Mouse (Mus musculus) intestine, embryonic 14.5 days (tissue): ENCODE measurements around the gene Nrcam. TPM values are rescaled to one million over a fixed set of nuclear protein-coding genes. Genes with fewer than 3 reads are reported as not detected.

Experiments used
- ATAC-seq: fragments of 200-750 bp; cut with Nextera tagmentation; replicated peaks from 2 replicates; pipeline ENCODE4 v1.8.0; 2017; ENCODE audit warnings: low read depth, moderate number of reproducible peaks, moderate TSS enrichment, moderate library complexity; ENCODE audit not compliant: low FRiP score, low TSS enrichment
- DNase-seq: peaks from one replicate; pipeline ENCODE4 v3.0.0-alpha.2; 2018; ENCODE audit warnings: low spot score
- H3K27ac ChIP-seq: fragments of 300-500 bp; sonication (generic); 2 replicates; pipeline ENCODE4 v1.5.1; 2014; ENCODE audit warnings: low read depth, mild to moderate bottlenecking, control low read depth
- H3K27me3 ChIP-seq: fragments of 300-500 bp; sonication (generic); replicated peaks from 2 replicates; pipeline ENCODE4 v1.6.1; 2014; ENCODE audit warnings: low read length, control low read depth; ENCODE audit not compliant: control insufficient read depth, insufficient read depth
- H3K36me3 ChIP-seq: fragments of 300-500 bp; sonication (generic); 2 replicates; pipeline ENCODE4 v1.6.1; 2014; ENCODE audit warnings: low read length, control low read depth; ENCODE audit not compliant: control insufficient read depth, insufficient read depth
- H3K4me1 ChIP-seq: fragments of 300-500 bp; sonication (generic); replicated peaks from 2 replicates; pipeline ENCODE4 v1.6.1; 2014; ENCODE audit warnings: low read length, control low read depth, mixed read lengths; ENCODE audit not compliant: control insufficient read depth, insufficient read depth
- H3K4me2 ChIP-seq: fragments of 300-500 bp; sonication (generic); 2 replicates; pipeline ENCODE4 v1.6.1; 2014; ENCODE audit warnings: low read length
- H3K4me3 ChIP-seq: fragments of 300-500 bp; sonication (generic); 2 replicates; pipeline ENCODE4 v1.5.1; 2014; ENCODE audit warnings: low read depth, low read length, control low read depth, mixed read lengths
- H3K9ac ChIP-seq: fragments of 300-500 bp; sonication (generic); 2 replicates; pipeline ENCODE4 v1.6.1; 2014; ENCODE audit warnings: mild to moderate bottlenecking, low read length
- H3K9me3 ChIP-seq: fragments of 300-500 bp; sonication (generic); 2 replicates; pipeline ENCODE4 v1.6.1; 2016; ENCODE audit warnings: low read length, control low read depth; ENCODE audit not compliant: control insufficient read depth
- WGBS: fragments of 180-500 bp; shearing (Covaris S2); extraction: QIAGEN DNeasy Blood & Tissue Kit; methylation state at CpG from one replicate; pipeline ENCODE4 v1.1.7; 2014; 5-methylcytosine and 5-hydroxymethylcytosine counted together
- polyA plus RNA-seq: library from polyadenylated mRNA; unstranded; fragments of >200 nt; fragmentation: Nextera tagmentation; extraction: Ambion mirVana; gene quantifications from 2 replicates; pipeline ENCODE4 v1.2.1, GENCODE M21; 2014

The Nrcam gene
- polyA plus RNA-seq, 1 experiment from 2014 or later: 5.2 TPM

DNA sequence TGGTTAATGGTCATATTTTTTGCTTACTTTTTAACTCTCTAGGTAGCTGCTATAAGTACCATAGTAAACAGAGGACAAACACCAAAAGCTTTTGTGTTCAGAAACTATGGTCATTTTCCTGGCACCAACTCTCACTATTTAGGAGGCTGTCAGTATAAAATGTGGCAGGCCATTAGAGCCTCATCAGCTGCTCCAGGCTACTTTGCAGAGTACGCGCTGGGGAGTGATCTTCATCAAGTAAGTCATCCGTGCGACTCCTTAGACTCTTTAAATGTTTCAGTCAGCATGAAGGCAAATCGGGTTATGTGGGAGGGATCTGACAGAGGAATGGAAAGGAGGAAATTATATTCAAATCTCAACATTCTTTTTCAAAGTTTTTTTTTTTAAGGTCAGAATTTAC is 23.8 kb upstream of the Nrcam start:
- Histone ChIP-seq H3K9ac (no peak overlapping the region), H3K4me1 (no peaks in the 10 kb centered on the region), H3K9me3 (no peaks in the 10 kb centered on the region), H3K36me3 (peaks cover 29% of the 10 kb centered on the region), H3K4me2 (no peak overlapping the region), H3K4me3 (no peak overlapping the region), H3K27me3 (no peaks in the 10 kb centered on the region), H3K27ac (no peak overlapping the region)
- no peak for DNase-seq
- ATAC-seq: no peak
- WGBS: 75% methylated on average over 5 of the region's 5 CpGs

DNA sequence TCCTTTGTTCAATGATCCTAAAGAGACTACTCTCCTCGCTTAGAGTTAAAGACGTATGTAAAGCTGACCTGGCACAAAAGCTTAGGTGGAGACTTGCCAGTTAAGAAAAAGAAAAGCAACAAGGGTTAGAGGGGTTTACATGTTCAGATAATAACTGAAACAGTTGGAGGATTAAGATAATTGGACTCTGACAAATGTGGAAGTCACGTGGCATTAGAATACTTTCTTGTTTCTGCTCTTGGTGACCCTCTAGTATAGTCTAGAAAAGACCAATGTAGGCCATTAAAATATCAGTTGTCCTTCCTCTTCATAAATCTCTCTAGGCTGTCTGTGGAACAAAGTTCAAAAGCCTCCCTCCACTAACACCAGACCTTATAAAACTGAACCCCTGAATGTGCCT is 20.5 kb upstream of the Nrcam start:
- no peaks in the 10 kb centered on the region for H3K4me1 ChIP-seq
- H3K36me3 ChIP-seq: peaks cover 31% of the 10 kb centered on the region
- H3K9ac ChIP-seq: no peak overlapping the region
- no peak overlapping the region for H3K27ac ChIP-seq
- 92% methylated on average over 3 of the region's 3 CpGs for WGBS
- H3K9me3 ChIP-seq: no peaks in the 10 kb centered on the region
- no peak for ATAC-seq
- H3K27me3 ChIP-seq: no peaks in the 10 kb centered on the region
- H3K4me3 ChIP-seq: no peak overlapping the region
- no peak overlapping the region for H3K4me2 ChIP-seq
- DNase-seq: no peak

DNA sequence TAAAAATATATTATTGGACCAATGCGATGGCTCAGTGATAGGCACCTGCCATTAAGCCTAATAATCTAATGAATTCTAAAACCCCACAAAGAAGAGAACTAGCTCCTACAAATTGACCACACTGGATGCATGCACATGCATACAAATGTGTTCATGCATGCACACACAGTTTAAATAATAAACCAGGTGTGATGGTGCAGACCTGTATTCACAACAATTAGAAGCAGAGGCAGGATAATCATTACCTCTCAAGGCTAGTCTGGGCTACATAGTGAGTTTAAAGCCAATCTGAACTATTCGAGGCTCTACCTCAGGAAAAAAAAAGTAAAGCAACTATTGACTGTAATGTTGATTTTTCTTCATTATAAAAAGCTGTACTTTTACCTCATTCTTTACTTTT is 13.5 kb upstream of the Nrcam start:
- no peak overlapping the region for H3K4me3 ChIP-seq
- no peak for DNase-seq
- H3K27me3 ChIP-seq: no peaks in the 10 kb centered on the region
- WGBS: 89% methylated on average over 2 of the region's 2 CpGs
- peaks cover 12% of the 10 kb centered on the region for H3K36me3 ChIP-seq
- no peak overlapping the region for H3K4me2 ChIP-seq
- no peak overlapping the region for H3K27ac ChIP-seq
- no peak overlapping the region for H3K9ac ChIP-seq
- no peak for ATAC-seq
- H3K9me3 ChIP-seq: no peaks in the 10 kb centered on the region
- no peaks in the 10 kb centered on the region for H3K4me1 ChIP-seq

DNA sequence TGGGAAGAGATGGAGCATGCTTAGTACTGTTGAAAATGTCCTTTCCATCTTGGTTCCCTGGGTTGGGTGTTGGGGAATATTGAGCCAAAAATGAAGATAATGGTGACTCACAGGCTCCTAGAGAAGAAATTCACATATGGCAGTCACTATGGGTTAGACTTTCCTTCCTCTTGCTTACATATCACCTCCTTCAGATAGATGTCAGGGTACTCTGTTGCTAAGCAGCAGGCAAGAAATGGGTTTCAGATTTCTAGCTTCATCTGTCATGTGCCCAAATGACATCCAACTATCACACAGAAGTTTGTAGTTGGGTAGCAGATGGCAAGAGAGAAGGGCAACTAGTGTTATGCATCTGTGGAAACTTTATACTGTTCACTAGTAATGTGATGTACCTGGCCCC is 3.6 kb upstream of the Nrcam start:
- no peak for DNase-seq
- peaks cover 8% of the 10 kb centered on the region for H3K27me3 ChIP-seq
- no peak for ATAC-seq
- no peak overlapping the region for H3K9ac ChIP-seq
- H3K36me3 ChIP-seq: no peaks in the 10 kb centered on the region
- H3K4me2 ChIP-seq: no peak overlapping the region
- no peak overlapping the region for H3K4me3 ChIP-seq
- peaks cover 5% of the 10 kb centered on the region for H3K4me1 ChIP-seq
- no peaks in the 10 kb centered on the region for H3K9me3 ChIP-seq
- no peak overlapping the region for H3K27ac ChIP-seq

DNA sequence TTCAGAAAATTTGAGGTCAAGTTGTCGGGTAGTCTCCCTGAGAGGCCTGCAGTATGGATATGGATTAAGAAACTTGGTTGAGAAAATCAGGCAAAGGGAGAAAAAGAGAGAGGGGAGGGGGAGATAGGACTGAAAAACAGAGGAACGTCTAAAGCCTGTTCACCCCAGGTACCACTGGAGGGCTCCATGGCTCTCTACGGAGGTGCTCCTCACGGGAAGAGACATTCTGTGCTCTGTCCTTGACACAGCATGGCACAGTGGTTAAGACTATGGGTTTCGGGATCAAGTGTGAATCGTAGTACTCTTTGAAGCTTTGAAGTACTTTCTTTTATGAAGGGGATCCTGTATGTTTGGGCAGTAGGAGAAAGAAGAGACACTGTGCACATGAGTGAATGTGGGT is 1.2 kb upstream of the Nrcam start:
- no peak overlapping the region for H3K27ac ChIP-seq
- 44% methylated on average over 6 of the region's 6 CpGs for WGBS
- DNase-seq (no peak), ATAC-seq (no peak)
- H3K27me3 ChIP-seq: peaks cover 18% of the 10 kb centered on the region
- no peaks in the 10 kb centered on the region for H3K9me3 ChIP-seq
- H3K4me3 ChIP-seq: no peak overlapping the region
- H3K36me3 ChIP-seq: no peaks in the 10 kb centered on the region
- peaks cover 7% of the 10 kb centered on the region for H3K4me1 ChIP-seq
- H3K4me2 ChIP-seq: no peak overlapping the region
- no peak overlapping the region for H3K9ac ChIP-seq

DNA sequence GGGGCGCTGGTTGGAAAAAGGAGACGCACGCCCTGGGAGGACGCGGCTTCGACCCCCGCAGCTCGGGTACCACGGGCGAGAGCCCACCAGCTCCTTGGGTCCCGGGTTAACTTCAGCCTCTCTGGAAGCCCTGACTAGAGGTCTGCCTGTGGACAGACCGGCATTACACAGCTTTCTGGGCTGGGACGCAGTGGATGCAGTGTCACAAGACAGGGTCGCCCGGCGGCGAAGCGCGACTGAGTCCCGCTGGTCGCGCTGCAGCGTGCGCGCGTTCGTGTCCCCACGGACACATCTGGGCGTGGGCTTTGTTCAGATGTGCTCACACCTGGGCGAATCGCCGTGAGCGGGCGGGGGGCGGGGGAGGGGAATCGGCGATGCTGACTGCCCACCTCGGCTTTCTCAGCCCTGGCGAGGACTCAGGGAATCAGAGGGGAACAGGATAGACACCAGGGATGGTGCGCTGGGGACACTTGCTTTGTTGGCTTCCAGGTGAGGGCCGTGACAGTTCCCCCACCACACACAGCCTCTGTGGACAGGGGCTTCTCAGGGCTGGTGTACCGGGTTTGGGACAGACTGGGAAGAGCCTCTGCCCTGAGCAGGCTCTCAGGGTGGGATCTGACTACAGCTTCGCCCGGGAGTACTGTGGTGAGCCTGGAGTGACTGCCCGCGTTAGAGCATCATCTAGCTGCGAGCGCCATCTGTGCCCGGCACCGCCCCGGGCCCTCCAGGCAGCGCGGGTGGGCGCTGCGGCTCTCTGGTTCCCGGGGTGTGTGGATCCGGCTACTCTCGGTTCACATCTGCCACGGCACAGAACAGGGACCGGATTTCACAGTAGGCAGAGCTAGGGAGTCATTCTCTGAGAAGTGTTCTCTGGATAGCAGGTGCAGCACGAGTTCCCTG is 881 bp downstream of the Nrcam start:
- H3K9ac ChIP-seq: peak overlapping the region; percentile 35; the same call in 1 of the 2 replicates
- H3K9me3 ChIP-seq: no peaks in the 10 kb centered on the region
- H3K27ac ChIP-seq: no peak overlapping the region
- ATAC-seq: peak; percentile 54
- under 1% methylated on average over 61 of the region's 61 CpGs for WGBS
- H3K4me1 ChIP-seq: peaks cover 7% of the 10 kb centered on the region
- DNase-seq: peak; percentile 70
- no peaks in the 10 kb centered on the region for H3K36me3 ChIP-seq
- H3K27me3 ChIP-seq: peaks cover 18% of the 10 kb centered on the region
- H3K4me2 ChIP-seq: peak overlapping the region; percentile 100
- peak overlapping the region; percentile 58 for H3K4me3 ChIP-seq

DNA sequence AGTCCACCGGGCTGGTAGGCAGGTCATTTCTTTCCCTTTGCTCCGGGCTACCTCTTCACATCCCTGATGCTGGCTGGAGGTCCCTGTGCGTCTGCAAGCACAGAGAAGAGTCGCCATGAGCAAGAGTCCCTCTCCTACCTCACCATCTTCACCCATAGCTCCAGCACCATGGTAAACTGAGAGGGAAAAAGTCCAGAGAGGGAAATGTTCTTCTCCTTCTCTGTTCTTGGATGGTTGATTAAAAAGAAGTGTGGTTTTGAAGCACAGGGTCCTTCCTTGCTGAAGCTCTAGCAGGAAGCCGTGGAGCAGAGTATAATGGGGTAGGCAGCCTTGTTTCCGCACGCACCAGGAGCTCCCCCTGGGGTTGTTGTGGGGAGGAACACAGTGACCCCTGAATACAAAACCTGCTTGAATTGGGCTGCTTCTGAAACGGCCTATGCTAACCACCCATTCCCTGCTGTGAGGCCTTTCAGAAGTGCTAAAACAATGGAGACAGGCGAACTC is 1.6 kb downstream of the Nrcam start:
- peaks cover 18% of the 10 kb centered on the region for H3K27me3 ChIP-seq
- no peak overlapping the region for H3K9ac ChIP-seq
- DNase-seq (peak; percentile 54), ATAC-seq (no peak)
- H3K27ac ChIP-seq: no peak overlapping the region
- no peaks in the 10 kb centered on the region for H3K36me3 ChIP-seq
- 5% methylated on average over 9 of the region's 9 CpGs for WGBS
- peaks cover 7% of the 10 kb centered on the region for H3K4me1 ChIP-seq
- peak overlapping the region; percentile 58 for H3K4me3 ChIP-seq
- peak overlapping the region; percentile 100 for H3K4me2 ChIP-seq
- H3K9me3 ChIP-seq: no peaks in the 10 kb centered on the region

DNA sequence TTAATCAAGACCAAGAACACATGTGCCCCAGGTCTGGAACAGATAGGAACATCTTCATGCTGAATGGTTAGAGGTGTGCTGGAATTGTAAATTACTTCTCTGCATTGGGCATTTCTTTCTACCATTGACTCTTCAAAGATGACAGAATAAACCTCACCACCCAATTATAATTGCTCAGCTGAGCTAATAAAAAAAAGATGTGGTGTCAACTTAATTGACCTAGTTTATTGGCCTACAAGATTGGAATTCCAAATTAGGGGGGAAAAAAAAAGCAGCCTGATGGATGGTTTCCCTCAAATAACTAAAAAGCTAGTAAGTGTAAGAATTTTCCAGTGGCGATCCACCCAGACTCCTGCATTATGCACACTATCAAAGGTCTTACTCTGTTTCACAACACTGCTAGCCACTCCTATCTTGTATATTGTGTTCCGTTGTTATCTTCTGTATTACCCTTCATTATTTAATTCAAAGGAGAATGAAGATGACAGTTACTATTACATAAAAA is 8.5 kb downstream of the Nrcam start:
- Histone ChIP-seq H3K9ac (no peak overlapping the region), H3K36me3 (no peaks in the 10 kb centered on the region), H3K27ac (no peak overlapping the region), H3K9me3 (no peaks in the 10 kb centered on the region), H3K4me2 (no peak overlapping the region), H3K27me3 (no peaks in the 10 kb centered on the region), H3K4me3 (no peak overlapping the region), H3K4me1 (no peaks in the 10 kb centered on the region)
- 87% methylated on average over 2 of the region's 2 CpGs for WGBS
- no peak for DNase-seq
- ATAC-seq: no peak

DNA sequence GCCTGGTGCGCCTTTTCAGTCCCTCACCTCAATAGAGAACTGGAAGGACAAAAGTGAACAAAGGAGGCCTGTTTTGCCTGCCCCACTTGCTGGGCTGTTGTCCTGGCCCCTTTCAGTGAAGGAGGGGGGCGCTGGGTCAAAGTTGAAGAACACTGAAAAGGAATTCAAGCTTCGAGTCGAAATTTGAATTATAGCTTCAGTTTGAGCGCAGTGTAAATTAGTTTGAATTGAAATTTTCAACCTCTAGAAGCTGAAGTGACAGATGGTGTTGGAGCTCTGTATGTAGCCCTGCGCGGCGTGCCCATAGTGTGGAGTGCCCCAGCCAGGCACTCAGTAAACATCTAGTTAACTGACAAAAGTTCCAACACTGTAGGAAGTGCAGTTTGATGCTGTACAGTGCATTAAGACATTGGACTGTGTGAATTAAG is 9.5 kb downstream of the Nrcam start:
- no peaks in the 10 kb centered on the region for H3K9me3 ChIP-seq
- ATAC-seq (no peak), DNase-seq (no peak)
- no peaks in the 10 kb centered on the region for H3K36me3 ChIP-seq
- WGBS: 59% methylated on average over 8 of the region's 8 CpGs
- H3K4me2 ChIP-seq: no peak overlapping the region
- H3K9ac ChIP-seq: no peak overlapping the region
- no peaks in the 10 kb centered on the region for H3K4me1 ChIP-seq
- no peak overlapping the region for H3K4me3 ChIP-seq
- H3K27ac ChIP-seq: no peak overlapping the region
- H3K27me3 ChIP-seq: no peaks in the 10 kb centered on the region
